Mouse (Mus musculus) MN1 (cell line): ENCODE data around the gene 1810062G17Rik.

Source experiments
- DNase-seq: peaks from one replicate; pipeline ENCODE4 v3.0.0-alpha.2; 2016; ENCODE audit warnings: low spot score

Gene 1810062G17Rik

GRCm38 (mm10) chr3:36475532-36476087 is at the start of gene 1810062G17Rik, which contains the start of gene Anxa5:
Gene 1810062G17Rik, plus strand, starts transcription at chr3:36475937.
Gene Anxa5, minus strand, starts transcription at chr3:36475894.
- DNase-seq, result peak; percentile 99

DNA sequence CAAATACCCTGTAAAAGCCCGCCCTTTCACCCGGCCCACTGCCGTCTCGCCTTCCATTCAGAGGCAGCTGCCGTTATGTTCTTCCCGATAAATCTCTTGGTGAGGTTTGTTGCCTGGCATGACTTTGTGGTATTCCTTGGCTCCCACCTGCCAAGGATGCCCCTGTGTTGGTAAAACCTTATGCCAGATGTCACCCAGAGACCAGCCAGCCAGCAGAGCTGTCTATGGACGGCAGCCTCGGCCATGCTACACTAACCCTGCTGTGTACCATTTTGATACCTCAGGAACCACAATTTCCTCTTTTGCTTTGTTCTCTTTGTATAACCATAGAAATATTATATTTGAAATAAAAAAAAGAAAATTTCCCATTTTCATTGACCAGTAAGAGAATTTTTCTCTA is 48.4 kb upstream of the 1810062G17Rik start:
- no peak for DNase-seq

GRCm38 (mm10) chr3:36430360-36430759 is 45.4 kb upstream of the 1810062G17Rik start:
- no peak for DNase-seq

DNA sequence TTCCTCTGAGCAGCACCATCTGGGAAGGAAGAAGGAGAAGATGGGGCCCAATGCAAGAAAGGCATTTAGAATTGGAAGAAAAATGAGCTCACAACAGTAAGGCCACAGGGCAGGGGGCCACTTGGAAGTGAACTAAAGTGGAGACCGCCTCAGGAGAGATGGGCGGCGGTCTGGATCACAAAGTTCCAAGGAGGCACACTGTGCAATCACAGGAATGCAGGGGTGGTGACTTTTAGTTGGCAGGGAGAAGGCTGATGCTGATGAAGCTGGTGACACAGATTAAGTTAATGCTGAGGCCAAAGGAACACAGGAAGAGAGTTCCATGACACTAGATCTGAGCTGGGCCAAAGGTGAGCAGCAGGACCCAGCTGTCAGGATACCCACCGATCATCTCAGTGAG is 35.5 kb upstream of the 1810062G17Rik start:
- no peak for DNase-seq

- DNase-seq, result peak; percentile 58
Observed at GRCm38 (mm10) chr3:36442426-36442825, 33.3 kb upstream of the 1810062G17Rik start.

- no peak for DNase-seq
Observed at GRCm38 (mm10) chr3:36446041-36446440, 29.7 kb upstream of the 1810062G17Rik start.

- peak; percentile 32 for DNase-seq
Observed at GRCm38 (mm10) chr3:36446506-36446905, 29.2 kb upstream of the 1810062G17Rik start.

- no peak for DNase-seq
Observed at GRCm38 (mm10) chr3:36446918-36447317, 28.8 kb upstream of the 1810062G17Rik start.

- peak; percentile 22 for DNase-seq
Observed at GRCm38 (mm10) chr3:36449292-36450165, 26.2 kb upstream of the 1810062G17Rik start.

GRCm38 (mm10) chr3:36452502-36452901 is 23.2 kb upstream of the 1810062G17Rik start:
- peak; percentile 42 for DNase-seq

DNA sequence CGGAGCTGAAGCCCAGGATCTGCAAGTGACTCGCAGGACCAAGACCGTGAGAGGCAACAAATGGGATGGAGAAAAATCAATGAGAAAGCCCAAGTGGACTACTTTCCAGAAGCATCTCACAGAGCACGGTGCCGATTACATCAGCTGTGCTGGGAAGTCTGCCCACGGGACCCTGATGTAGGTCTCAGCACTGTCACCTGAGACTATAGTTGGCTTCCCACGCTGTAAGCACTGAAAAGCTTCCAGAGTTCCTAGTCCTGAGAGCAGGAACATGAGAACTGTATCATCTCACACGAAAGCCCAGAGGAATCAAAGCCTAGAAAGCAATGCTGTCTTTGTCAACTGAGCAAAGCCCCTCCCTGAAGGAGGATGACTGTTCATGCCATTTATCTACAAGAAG is 20.6 kb upstream of the 1810062G17Rik start:
- no peak for DNase-seq

DNA sequence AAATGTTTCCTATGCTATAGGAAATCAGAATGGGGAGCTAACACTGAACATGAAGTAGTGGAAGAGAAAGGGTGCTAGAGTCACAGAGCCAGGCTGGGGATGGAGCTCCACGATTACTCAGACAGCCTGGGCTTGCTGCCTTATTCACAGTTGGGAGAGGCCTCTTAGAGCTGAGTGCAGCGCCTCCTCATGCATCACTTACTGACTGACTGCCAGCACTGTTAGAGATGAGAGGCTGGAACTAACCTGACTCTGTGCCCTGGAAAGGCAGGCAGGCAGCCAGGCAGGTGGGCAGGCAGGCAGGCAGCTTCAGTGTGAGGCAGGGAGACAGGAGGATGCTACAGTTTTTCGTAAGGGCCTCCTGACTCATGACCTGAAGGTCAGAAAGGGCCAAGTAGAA is 20.2 kb upstream of the 1810062G17Rik start:
- DNase-seq, result no peak

- no peak for DNase-seq
Observed at GRCm38 (mm10) chr3:36460717-36461116, 15.0 kb upstream of the 1810062G17Rik start.

DNA sequence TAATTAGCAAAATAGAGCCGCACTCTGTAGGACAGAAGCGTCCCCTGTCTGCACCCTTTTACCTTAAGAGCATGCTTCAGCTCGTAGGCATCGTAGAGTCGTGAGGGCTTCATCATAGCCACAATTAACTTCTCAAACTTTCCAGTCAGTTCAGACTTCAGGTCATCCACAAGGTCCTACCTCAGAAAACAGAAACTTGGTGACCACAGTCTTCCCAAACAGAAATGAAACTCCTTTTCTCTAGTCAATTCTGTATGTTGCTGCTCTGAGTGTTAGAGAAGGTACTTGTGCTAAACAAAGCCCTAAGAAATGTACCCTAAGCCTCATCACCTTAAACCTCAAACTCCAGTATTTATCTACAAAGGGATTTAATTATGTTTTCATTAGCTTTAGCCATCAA is 13.9 kb upstream of the 1810062G17Rik start:
- no peak for DNase-seq

- no peak for DNase-seq
Observed at GRCm38 (mm10) chr3:36462348-36462747, 13.4 kb upstream of the 1810062G17Rik start.

GRCm38 (mm10) chr3:36465538-36465937 is 10.2 kb upstream of the 1810062G17Rik start:
- no peak for DNase-seq

DNA sequence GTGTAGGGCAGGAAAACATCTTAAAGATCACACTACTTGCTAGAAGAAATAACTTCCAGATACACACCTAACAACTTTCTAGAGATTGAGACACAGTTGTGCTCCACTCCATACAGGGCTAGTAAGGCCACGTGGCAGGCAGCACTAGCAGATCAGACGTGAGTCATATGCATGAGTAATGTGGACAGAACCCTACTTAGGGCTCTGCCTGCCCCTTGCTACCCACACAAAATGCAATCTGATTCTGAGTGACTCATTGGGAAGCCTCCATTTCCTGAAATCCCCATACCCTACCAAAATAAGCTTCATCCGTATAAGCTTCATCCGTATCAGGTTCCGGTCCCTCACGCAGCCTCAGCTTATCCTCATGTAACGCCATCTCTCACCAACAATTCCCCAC is 8.1 kb upstream of the 1810062G17Rik start:
- DNase-seq, result peak; percentile 78

DNA sequence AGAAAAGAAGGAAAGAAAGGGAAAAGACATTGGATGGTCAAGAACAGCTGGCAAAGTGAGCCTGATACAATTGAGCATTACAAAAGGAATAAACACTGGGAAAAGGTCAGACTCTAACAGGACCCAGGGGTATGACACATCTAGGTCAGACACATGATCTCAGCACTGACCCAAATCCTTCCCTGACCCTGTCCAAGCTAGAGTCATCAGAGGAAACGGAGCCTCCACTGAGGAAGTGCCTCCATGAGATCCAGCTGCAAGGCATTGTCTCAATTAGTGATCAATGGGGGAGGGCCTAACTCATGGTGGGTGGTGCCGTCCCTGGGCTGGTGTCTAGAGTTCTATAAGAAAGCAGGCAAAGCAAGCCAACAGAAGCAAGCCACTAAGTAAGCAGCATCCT is 6.9 kb upstream of the 1810062G17Rik start:
- peak; percentile 22 for DNase-seq

DNA sequence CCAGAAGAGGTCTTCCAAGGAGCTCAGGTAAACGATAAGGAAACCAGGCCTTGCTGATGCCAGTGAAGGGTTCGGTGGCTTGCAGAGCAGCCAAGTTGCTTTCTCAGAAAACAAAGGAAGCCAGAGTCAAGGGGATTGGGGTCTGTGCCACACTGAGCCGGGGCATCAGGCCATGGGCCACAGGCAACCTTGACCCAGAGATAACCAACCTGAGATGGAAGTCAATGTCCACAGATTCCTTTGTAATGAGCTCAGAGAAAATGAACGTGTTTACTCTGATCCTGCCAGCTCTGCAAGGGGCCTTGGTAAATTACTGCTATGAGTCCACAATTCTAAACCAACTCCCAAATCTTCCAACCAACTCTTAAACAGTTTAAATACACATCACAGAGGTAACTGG is 3.9 kb upstream of the 1810062G17Rik start:
- no peak for DNase-seq

DNA sequence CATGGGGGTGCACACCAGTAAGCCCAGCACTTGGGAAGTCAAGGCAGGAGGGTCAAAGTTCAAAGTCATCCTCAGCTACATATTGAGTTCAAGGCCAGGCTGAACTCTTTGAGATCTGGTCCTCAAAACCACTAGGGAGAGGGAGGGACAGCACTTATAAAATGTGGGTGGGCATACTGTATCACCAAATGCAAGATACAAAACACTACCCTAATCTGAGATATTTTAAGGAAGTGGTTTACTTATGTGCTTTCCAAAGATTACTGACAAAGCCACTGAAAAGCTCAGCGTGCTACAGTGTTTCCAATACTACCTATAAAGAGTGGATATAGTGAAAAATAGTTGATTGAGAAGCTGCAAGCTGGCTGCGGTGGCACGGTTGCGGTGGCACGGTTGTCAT is 2.5 kb upstream of the 1810062G17Rik start:
- no peak for DNase-seq

DNA sequence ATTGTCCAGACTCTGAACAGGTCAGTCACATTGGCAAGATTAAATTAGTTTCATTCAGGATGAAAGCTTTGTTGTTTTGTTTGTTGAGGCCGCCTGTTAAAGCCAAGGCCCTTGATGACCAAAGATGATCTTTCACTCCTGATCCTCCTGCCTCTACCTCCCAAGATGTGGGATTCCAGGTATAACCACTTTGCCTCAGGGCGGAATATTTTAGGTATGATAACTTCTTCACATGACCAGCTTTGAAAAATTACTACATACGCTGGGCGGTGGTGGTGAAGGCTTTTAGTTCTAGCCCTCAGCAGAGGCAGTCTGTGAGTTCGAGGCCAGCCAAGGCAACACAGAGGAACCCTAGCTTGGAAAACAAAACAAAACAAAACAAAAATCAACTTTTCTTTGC is 1.3 kb upstream of the 1810062G17Rik start:
- DNase-seq, result no peak

GRCm38 (mm10) chr3:36474938-36475483 is 726 bp upstream of the 1810062G17Rik start:
- DNase-seq, result peak; percentile 41
